Mouse (Mus musculus): ENCODE data around the gene Mat2a. TPM values are rescaled to one million over a fixed set of nuclear protein-coding genes. Genes with fewer than 3 reads are reported as not detected.

Gene Mat2a
- polyA plus RNA-seq, 1 experiment from 2014 or later: 380 TPM

DNA sequence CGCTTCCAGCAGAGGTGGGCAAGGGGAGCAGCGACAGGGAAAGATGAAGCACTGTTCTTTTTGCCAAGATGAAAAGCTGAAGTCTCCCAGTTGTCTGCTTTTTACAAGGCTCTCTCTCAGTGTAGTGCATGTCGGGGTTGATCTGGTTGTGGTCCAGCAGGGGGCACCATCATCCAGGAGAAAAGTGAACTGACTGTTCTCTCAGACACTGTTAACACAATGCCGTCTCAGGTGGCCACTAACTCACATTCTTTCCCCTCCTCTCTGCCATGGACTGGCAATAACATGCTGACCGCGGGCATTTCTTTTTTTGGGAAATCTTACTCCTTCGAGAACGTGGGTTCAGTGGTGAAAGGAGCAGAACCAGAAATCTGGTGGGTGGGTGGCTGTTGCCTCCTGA is 11.3 kb downstream of the Mat2a start:
- Histone ChIP-seq H3K36me3 (replicated peaks) (peaks cover 47% of the 10 kb centered on the region), H3K27ac (no peak overlapping the region), H3K9ac (no peak overlapping the region), H3K27me3 (replicated peaks) (no peaks in the 10 kb centered on the region), H3K4me3 (no peak overlapping the region), H3K4me1 (no peaks in the 10 kb centered on the region), H3K9me3 (no peaks in the 10 kb centered on the region), H3K4me2 (no peak overlapping the region)
- 35% methylated on average over 8 of the region's 8 CpGs for WGBS
- ATAC-seq (replicated peaks): peak; percentile 86

DNA sequence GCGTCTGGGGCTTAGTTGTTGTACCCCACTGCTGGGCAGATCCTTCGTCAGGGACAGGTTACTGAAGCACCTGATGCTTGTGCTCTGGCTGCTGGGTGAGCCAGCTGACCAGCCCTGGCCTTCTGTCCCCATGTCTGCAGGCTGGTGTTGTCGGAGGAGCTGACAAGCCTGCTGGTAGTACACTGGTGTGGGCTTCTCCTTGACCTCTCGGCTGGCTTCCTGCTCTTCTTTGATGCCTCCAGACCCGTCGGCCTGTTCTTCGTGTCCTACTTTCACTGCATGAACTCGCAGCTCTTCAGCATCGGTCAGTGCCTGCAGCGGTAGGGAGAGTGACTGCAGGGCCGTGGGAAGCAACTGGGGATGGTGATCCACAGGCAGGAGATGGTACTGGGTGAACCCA is 13.7 kb downstream of the Mat2a start:
- Histone ChIP-seq H3K4me2 (no peak overlapping the region), H3K9ac (no peak overlapping the region), H3K27ac (no peak overlapping the region), H3K27me3 (replicated peaks) (no peaks in the 10 kb centered on the region), H3K9me3 (no peaks in the 10 kb centered on the region), H3K36me3 (replicated peaks) (peaks cover 36% of the 10 kb centered on the region; the same call in 1 of the 2 replicates), H3K4me1 (no peaks in the 10 kb centered on the region), H3K4me3 (no peak overlapping the region)
- no peak for ATAC-seq (replicated peaks)
- WGBS: 94% methylated on average over 11 of the region's 11 CpGs

GRCm38 (mm10) chr6:72420901-72421300 is 18.5 kb downstream of the Mat2a start:
- Histone ChIP-seq H3K9me3 (no peaks in the 10 kb centered on the region), H3K4me1 (peaks cover 11% of the 10 kb centered on the region), H3K27me3 (replicated peaks) (no peaks in the 10 kb centered on the region), H3K9ac (no peak overlapping the region), H3K4me2 (no peak overlapping the region), H3K4me3 (no peak overlapping the region), H3K27ac (no peak overlapping the region), H3K36me3 (replicated peaks) (peaks cover 31% of the 10 kb centered on the region)
- ATAC-seq (replicated peaks): no peak
- WGBS: 94% methylated on average over 10 of the region's 10 CpGs

DNA sequence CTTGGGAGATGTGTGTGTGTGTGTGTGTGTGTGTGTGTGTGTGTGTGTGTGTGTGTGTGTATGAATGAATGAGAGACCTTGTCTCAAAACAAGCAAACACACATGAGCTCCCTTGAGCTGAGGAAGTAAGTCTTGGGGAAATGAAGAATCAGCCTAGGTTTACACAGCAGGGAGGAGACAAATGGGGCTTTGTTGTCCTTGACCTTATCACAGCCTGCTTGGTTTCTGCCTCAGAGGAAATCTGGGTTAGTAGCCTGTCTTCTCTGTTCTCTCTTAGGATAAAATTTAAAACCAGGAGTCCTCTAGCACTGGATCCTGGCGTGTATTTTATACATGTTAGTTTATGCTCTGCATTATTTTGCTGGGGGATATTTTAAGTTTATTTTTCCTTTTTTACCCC is 19.6 kb downstream of the Mat2a start:
- Histone ChIP-seq H3K4me1 (peaks cover 22% of the 10 kb centered on the region), H3K9ac (no peak overlapping the region), H3K9me3 (no peaks in the 10 kb centered on the region), H3K27me3 (replicated peaks) (no peaks in the 10 kb centered on the region), H3K4me2 (no peak overlapping the region), H3K36me3 (replicated peaks) (peaks cover 25% of the 10 kb centered on the region), H3K4me3 (no peak overlapping the region), H3K27ac (no peak overlapping the region)
- WGBS: 78% methylated on average over 1 of the region's 1 CpGs
- no peak for ATAC-seq (replicated peaks)

DNA sequence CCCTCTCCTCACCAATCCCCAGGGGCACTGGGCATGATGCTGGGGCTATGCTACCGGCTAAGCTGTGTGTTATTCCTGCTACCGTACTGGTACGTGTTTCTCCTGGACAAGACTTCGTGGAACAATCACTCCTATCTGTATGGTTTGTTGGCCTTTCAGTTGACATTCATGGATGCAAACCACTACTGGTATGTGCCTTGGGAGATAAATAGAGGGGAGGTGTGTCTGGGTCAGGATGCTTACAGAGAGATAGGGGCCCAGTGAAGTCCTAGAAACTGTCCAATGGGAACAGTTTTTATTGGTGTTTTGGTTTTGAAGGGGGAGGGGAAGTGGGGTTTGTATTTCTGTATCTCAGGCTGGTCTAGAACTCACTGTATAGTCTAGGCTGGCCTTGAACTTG is 21.1 kb downstream of the Mat2a start:
- no peaks in the 10 kb centered on the region for H3K9me3 ChIP-seq
- 92% methylated on average over 4 of the region's 4 CpGs for WGBS
- H3K27ac ChIP-seq: no peak overlapping the region
- H3K4me1 ChIP-seq: peaks cover 29% of the 10 kb centered on the region
- no peak overlapping the region for H3K4me2 ChIP-seq
- peaks cover 15% of the 10 kb centered on the region for H3K36me3 ChIP-seq (replicated peaks)
- no peak overlapping the region for H3K9ac ChIP-seq
- no peak for ATAC-seq (replicated peaks)
- H3K4me3 ChIP-seq: no peak overlapping the region
- no peaks in the 10 kb centered on the region for H3K27me3 ChIP-seq (replicated peaks)

- no peak overlapping the region for H3K4me3 ChIP-seq
- no peak overlapping the region for H3K9ac ChIP-seq
- H3K27me3 ChIP-seq (replicated peaks): no peaks in the 10 kb centered on the region
- no peak for ATAC-seq (replicated peaks)
- peaks cover 29% of the 10 kb centered on the region for H3K4me1 ChIP-seq
- no peaks in the 10 kb centered on the region for H3K9me3 ChIP-seq
- H3K36me3 ChIP-seq (replicated peaks): peaks cover 7% of the 10 kb centered on the region
- no peak overlapping the region for H3K4me2 ChIP-seq
- 85% methylated on average over 7 of the region's 7 CpGs for WGBS
- no peak overlapping the region for H3K27ac ChIP-seq
These were observed 23.2 kb downstream of the Mat2a start for GRCm38 (mm10) chr6:72415964-72416772.

GRCm38 (mm10) chr6:72415181-72415580 is 24.2 kb downstream of the Mat2a start:
- peak overlapping the region; percentile 77 for H3K4me2 ChIP-seq
- H3K27ac ChIP-seq: no peak overlapping the region
- H3K36me3 ChIP-seq (replicated peaks): peaks cover 7% of the 10 kb centered on the region
- no peaks in the 10 kb centered on the region for H3K9me3 ChIP-seq
- ATAC-seq (replicated peaks): no peak
- 87% methylated on average over 5 of the region's 5 CpGs for WGBS
- H3K4me3 ChIP-seq: peak overlapping the region; percentile 56
- no peak overlapping the region; the same call in 1 of the 2 replicates for H3K9ac ChIP-seq
- H3K27me3 ChIP-seq (replicated peaks): no peaks in the 10 kb centered on the region
- peaks cover 29% of the 10 kb centered on the region for H3K4me1 ChIP-seq

GRCm38 (mm10) chr6:72414076-72414756 is 25.1 kb downstream of the Mat2a start, which contains the start of gene Ggcx:
TSS of gene Ggcx (plus strand) at chr6:72414308.
- H3K9me3 ChIP-seq: no peaks in the 10 kb centered on the region
- H3K9ac ChIP-seq: peak within 1 kb of the TSS; percentile 66
- H3K4me1 ChIP-seq: peaks cover 29% of the 10 kb centered on the region
- H3K27ac ChIP-seq: peak within 1 kb of the TSS; percentile 66
- WGBS: 1% methylated on average over 33 of the region's 33 CpGs
- H3K4me3 ChIP-seq: peak within 1 kb of the TSS; percentile 56
- H3K36me3 ChIP-seq (replicated peaks): peaks cover 7% of the 10 kb centered on the region
- H3K27me3 ChIP-seq (replicated peaks): no peaks in the 10 kb centered on the region
- H3K4me2 ChIP-seq: peak within 1 kb of the TSS; percentile 77
- ATAC-seq (replicated peaks): peak; percentile 97

GRCm38 (mm10) chr6:72410518-72410917 is 28.8 kb downstream of the Mat2a start:
- peaks cover 15% of the 10 kb centered on the region for H3K4me1 ChIP-seq
- no peak overlapping the region for H3K27ac ChIP-seq
- no peak overlapping the region for H3K4me3 ChIP-seq
- H3K9me3 ChIP-seq: no peaks in the 10 kb centered on the region
- ATAC-seq (replicated peaks): no peak
- H3K27me3 ChIP-seq (replicated peaks): no peaks in the 10 kb centered on the region
- no peak overlapping the region for H3K4me2 ChIP-seq
- 85% methylated on average over 7 of the region's 7 CpGs for WGBS
- H3K36me3 ChIP-seq (replicated peaks): no peaks in the 10 kb centered on the region
- H3K9ac ChIP-seq: no peak overlapping the region

DNA sequence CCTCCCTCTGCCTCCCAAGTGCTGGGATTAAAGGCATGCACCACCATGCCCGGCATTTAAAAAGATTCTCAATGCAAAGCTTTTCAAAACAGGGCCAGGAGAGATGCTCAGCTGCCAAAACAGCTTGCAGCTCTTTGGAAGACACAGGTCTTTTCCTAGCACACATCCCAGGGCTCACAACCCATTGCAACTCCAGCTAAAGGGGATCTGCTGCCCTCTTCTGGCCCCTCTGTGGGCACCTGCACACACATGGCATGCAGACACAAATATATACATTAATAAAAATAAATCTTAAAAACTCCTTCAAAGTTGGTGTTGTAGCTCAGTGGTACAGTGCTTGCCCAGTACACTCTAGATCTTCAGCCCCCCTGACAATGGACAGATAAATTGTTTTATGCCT is 29.4 kb downstream of the Mat2a start:
- Histone ChIP-seq H3K9me3 (no peaks in the 10 kb centered on the region), H3K9ac (no peak overlapping the region), H3K4me2 (no peak overlapping the region), H3K36me3 (replicated peaks) (no peaks in the 10 kb centered on the region), H3K4me3 (no peak overlapping the region), H3K27ac (no peak overlapping the region), H3K4me1 (peaks cover 10% of the 10 kb centered on the region), H3K27me3 (replicated peaks) (no peaks in the 10 kb centered on the region)
- 27% methylated on average over 1 of the region's 1 CpGs for WGBS
- no peak for ATAC-seq (replicated peaks)

DNA sequence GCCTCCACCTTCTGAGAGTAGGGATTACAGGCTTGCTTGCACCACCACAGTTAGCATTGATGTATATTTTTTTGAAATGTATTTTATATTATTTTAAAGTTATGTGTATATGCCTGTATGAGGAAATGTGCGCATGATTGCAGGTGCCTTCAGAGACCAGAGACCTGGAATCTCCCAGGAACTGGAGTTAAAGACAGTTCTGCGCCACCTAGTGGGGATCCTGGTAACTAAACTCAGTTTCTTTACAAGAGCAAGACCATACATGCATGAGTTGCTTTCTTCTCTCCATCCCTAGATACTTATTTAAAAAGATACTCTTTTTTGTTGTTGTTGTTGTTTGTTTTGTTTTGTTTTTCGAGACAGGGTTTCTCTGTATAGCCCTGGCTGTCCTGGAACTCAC is 29.8 kb downstream of the Mat2a start:
- Histone ChIP-seq H3K9me3 (no peaks in the 10 kb centered on the region), H3K27ac (no peak overlapping the region), H3K27me3 (replicated peaks) (no peaks in the 10 kb centered on the region), H3K4me2 (no peak overlapping the region), H3K4me1 (peaks cover 5% of the 10 kb centered on the region), H3K4me3 (no peak overlapping the region), H3K9ac (no peak overlapping the region), H3K36me3 (replicated peaks) (no peaks in the 10 kb centered on the region)
- 11% methylated on average over 3 of the region's 3 CpGs for whole genome bisulfite sequencing
- no peak for ATAC-seq (replicated peaks)

- Histone ChIP-seq H3K4me3 (no peak overlapping the region), H3K9ac (no peak overlapping the region), H3K4me1 (no peaks in the 10 kb centered on the region), H3K9me3 (no peaks in the 10 kb centered on the region), H3K36me3 (replicated peaks) (no peaks in the 10 kb centered on the region), H3K27me3 (replicated peaks) (no peaks in the 10 kb centered on the region), H3K27ac (no peak overlapping the region), H3K4me2 (no peak overlapping the region)
- WGBS: 2% methylated on average over 5 of the region's 5 CpGs
- peak; percentile 60; the same call in 1 of the 2 replicates for ATAC-seq (replicated peaks)
These were observed 32.2 kb downstream of the Mat2a start for GRCm38 (mm10) chr6:72407119-72407518.
